Mouse (Mus musculus) urinary bladder, postnatal 25 days (tissue): Measurements from ENCODE around the gene Rnf114.

Experiments used
- DNase-seq: peaks from one replicate; pipeline ENCODE4 v3.0.0; 2022; ENCODE audit warnings: low spot score

Rnf114 gene

DNA sequence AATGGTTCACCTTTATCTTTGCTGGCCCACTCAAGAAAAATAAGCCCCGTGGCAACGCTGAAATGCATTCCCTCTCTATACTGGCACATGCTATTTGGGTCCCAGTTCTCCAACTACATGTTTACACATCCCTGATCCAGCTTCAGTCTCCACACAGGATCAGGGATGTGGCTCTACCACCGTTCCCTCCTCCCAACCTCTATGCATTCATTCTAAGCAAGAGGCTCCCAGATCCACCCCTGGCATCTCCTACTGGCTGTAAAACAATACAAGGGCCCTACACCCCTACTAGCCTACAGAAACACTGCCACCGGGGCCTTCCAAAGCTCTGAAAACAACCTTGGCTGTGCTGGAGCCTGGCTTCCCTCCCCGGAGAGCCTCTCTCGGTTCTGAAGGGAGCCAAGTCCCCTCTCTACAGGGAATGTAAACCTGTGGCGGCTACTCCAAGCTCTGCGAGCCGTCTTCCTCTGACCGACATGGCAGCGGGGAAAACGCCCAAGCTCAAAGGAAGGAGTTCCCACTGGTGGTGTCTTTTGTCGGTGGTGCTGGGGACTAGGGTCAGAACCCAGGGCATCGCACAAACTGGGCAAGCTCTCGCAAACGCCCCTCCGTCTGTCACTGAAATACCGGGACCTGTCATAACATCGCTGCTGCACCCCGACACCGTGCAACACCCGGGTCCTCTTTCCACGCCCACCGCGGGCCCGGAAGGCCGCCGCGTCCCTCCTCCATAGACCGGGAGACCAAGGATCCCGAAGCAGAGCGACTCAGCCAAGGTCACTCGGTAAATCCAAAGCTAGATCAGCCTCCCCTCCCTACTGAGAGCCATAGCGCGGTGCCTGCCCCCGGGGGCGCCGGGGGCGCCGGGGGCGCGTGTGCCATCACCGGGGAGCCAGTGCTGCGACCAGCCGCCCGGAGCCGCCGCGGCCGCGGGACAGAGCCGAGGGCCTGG is at the start of gene Rnf114:
Gene Rnf114, plus strand, starts transcription at position 889 of the 952 bp plus-strand sequence.
- DNase-seq: peak; percentile 35

- DNase-seq: no peak
Observed at GRCm38 (mm10) chr2:167443411-167444193, 48.8 kb upstream of the Rnf114 start.

DNA sequence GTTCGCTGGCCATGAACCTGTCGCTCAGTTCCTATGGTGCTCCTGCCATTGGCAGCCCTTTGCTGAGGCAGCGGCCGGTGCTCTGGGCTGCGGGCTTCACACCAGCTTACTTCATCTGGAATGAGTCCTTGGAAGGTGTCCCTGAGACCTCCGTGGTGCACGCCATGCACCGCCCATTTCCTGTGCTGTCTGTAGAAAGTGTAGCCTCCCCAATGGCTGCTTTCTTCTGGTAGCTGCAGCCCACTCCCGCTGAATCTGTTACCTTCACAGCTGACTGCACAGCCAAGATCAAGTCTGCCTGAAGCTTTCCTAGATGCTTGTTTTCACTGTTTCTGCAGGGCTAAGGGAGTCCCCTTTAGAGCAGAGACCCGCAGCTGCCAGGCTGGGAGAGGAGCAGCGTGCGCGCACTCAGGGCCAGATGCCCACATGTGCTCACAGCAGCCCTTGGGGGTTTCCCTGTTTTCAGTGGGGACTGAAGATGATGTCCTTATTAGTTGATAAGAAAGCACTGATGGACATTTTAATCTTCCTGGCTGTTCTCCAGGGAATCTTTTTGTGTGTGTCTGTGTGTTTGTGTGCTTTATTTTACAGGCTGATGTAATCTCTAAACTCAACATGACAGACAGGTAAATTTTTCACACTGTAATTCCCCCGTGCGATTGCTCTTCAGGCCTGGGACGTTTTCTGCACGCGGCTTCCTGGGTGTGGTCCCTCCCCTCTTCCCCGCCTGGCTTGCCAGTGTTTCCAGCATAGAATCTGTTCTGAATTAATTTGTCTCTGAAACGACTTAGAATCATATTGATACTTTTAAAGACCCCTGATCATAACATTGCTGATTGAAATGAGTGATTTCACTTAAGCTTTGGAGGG is 46.3 kb upstream of the Rnf114 start:
- DNase-seq: no peak

- no peak for DNase-seq
Observed at GRCm38 (mm10) chr2:167447207-167447606, 45.2 kb upstream of the Rnf114 start.

DNA sequence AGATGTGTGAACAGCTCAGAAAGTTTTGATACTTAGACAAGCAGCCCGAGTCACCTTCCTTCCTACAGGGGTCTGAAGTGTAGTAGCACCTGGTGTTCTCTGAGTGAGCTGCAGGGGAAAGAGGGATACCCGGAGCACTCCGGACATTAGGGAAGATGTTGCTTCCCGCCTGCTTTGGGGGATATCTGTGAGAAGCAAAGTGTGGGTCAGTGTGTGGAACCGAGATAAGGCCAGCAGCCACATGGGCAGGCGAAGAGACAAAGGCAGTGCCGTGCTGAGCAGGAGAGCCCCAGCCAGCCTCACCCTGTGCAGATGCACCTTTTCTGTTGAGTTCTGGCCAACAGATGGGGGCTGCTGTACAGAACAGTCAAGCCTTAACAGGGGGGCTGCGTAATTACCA is 44.8 kb upstream of the Rnf114 start:
- DNase-seq: no peak

DNA sequence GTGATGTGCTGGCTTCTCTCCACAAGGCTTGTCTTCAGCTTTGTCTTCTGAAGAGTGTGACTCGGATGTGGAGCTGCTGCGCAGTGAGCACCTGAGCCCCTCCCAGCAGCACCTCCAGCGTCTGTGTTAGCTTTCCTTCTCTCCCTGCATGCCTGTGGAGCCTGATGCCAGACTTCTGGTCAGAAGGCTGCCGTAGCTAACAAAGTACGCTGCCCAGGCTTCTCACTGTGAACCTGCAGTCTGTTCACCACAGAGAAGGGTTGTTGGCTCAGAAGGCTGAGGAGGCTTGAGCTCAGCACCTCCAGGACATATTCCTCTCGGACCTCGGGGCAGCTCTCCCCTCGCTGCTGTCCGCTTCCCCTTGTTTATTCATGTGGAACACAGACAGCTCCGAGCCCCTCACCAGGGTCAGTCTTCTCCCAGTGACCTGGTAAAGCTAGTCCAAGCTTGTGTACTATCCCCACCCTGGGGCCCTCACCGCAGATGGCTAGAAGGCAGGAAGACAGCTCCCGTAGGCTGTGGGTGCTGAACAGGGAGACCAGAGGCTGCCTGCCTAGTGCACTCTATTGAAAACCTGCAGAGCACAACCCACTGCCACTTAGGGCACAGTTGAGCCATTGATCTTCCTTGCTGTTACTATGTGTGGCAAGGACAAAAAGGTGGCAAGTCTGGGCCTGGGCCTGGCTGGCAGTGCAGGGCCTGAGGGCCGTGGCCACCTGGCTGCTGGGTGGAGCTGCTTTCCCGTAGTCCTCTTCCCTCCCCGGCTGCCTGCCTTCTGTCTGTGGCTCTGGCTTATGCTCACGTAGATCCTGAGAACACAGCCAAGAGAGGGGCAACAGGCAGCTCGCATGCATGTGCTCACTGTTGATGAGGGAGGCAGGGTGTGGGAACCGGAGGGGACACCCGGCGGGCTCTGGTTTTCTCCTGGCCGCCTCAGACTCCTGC is 42.8 kb upstream of the Rnf114 start:
- DNase-seq: no peak

DNA sequence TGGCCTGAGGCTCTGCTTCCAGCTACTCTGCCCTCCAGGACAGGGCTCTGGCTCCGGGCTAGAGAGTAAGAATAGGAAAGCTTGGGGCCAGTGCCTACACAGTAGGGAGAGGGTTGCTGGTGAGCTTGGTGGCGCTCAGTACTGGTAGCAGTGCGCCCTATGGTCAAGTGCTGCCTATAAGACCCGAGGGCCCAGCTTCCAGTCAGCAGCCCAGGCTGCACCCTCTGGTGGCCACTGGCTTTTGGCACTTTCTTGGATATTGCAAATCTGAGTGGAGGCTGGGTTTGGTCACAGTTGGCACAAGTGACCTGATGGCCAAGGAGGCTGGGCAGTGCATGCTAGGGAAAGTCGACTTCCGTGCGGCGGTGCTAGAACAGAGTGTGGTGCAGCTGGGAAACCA is 41.8 kb upstream of the Rnf114 start:
- no peak for DNase-seq

GRCm38 (mm10) chr2:167453814-167454213 is 38.6 kb upstream of the Rnf114 start:
- no peak for DNase-seq

- no peak for DNase-seq
Observed at GRCm38 (mm10) chr2:167456361-167457020, 36.0 kb upstream of the Rnf114 start.

DNA sequence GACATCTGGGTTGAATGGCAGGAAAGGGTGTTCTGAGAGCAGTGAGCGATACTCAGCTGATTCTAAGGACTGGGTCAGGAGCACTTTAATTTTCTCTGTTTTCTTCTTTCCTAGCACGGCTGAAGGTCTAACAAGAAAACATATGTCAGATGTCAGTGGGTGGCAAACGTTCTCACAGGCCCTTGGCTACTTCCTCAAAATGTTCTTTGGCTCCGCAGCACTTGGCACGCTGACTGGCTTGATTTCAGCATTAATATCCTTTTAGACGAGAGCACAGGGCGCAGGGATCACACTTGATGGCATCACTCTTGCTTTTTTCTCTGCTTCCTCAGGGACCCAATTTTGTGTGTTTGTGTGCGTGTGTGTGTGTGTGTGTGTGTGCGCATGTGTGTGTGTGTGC is 35.2 kb upstream of the Rnf114 start:
- DNase-seq: no peak

GRCm38 (mm10) chr2:167458548-167458947 is 33.9 kb upstream of the Rnf114 start:
- no peak for DNase-seq

DNA sequence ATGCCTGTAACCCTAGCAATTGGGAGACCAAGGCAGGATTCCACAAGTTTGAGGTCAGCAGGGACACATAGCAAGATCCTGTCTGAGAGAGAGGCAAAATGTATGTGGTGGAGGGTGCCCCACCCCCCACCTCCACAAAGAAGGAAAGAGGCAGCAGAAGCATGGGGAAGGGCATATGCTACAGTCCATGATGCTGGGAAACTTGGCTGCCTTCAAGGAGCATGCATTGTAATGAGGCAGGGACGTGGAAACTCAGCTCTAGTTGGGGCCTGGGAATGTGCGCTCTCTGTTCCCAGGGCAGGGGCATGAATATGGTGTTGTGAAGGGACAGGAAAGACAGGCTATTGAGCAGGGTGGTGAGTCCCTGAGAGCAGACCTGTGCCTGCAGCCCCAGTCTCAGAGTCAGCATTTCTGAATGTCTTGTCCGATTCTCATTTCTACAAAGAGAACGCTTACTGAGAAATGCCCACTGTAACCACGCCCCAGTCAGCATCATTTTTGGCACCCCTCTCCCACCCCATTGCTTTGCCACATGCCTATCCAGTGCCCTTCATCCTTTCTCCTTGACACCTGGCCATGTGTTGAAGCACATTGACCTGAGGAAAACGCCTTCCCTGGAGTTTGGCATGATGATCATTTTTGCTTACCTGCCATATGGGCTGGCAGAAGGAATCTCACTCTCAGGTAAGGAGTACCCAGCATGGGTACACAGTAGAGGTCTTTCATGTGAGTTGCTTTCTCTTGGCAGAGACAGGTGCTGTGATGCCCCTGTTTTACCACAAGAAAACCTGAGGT is 33.2 kb upstream of the Rnf114 start:
- no peak for DNase-seq

- peak; percentile 71 for DNase-seq
Observed at GRCm38 (mm10) chr2:167462954-167463353, 29.5 kb upstream of the Rnf114 start.

DNA sequence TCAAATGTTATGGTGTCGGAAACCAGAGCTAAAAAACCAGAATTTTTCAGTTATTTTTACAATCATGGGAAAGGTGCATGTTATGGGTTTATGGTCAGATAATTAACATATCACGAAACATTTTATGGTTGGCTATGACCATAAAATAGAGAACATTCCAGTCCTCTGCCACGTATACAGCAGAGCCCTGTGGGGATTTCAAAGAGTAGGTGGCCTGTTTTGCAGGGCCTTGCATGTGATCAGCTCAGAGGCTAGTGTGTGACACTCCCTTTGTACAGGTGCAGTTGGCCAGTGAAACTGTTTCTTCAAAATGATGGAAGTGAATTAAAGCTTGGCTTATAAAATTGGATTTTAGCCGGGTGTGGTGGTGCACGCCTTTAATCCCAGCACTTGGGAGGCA is 28.6 kb upstream of the Rnf114 start:
- no peak for DNase-seq

DNA sequence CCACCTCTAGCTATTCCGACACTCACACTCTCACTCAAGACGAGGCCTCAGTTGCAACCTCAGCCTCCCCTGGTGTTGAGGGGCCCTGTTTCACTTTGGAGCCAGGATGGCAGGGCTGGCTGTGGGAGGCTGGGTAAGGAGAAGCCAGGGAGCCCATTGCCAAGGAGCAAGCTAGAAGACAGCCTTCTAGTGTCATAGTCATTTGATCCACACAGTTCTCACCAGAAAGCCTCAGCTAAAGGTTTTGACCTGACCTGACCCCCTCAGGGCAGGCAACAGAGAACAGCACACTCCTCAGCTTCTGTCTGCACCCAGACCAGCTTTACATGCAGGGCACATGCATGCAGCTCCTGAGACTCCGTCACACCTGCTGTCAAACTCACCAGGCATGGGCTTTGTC is 26.5 kb upstream of the Rnf114 start:
- DNase-seq: no peak

GRCm38 (mm10) chr2:167467214-167467613 is 25.2 kb upstream of the Rnf114 start:
- DNase-seq: no peak

DNA sequence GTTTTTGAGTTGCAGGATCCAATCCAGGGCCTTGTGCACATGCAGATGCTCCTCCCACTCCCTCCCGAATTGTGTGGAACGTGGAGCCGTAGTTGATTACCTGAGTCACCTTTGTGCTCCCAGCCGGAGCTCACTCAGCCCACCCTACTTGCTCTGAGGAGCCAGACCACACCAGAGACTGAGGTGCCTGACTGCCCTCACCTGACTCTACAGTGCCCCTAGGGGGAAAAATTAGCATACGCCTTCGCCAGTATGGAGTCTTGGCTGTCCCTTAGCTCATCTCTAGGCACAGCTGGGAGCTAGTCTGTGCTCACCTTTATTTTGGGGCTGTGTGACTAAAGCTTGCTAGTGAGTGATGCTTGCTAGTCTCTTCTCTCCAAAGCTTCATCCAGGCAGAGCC is 24.0 kb upstream of the Rnf114 start:
- no peak for DNase-seq

DNA sequence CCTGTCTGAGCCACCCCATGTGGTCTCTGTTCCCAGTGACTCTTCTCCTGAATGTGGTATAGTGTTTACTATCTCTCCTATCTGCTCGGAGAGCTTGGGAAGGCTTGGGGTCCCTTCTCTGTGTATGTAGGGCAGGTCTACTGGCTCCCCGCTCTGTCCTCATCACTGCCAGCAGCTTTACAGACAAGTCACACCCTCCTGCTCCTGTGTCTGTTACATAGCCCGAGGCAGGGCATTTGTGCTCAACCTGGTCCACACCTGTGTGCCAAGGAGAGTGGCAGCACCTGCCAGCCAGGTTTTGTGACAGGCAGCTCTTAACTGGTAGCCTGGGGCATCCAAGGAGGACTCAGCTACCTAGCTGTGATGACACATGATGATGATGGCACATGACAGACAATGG is 21.8 kb upstream of the Rnf114 start:
- no peak for DNase-seq

DNA sequence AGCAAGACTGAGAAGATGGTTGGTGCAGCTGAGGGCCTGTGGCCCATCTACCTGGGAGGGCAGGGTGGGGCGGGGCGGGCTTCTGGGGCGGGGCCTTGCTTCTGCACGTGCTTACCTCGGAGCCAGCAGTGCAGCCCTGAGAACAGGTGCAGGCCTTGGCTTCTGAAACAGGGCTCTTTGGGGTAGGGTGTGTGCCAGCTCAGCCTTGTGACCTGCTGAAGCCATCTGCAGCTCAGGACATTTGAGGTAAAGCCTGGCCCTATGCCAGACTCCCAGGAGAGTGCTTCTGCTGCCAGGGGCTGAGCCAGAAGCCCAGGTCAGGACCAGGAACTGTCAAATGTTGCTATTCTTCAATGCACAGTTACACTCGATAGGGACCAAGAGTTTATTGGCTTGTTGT is 20.9 kb upstream of the Rnf114 start:
- no peak for DNase-seq

DNA sequence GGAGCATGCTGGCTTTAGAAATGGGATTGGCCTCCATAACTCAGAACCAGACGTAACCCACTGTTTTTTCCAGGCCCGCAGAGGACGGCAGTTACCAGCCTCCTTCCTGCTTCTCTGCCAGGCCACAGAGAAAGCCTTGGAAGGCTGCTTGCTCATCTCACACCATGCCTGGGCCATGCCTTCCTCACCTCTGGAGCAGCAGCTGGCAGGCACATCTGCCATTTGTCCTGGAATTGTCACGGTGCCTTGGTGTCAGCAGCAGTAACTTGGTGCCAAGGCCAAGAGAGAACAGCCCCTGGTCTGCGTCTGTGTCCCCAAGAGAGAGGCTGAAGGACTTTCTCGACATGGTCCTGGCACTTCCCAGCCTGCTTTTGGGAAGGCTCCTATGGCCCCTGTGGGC is 18.2 kb upstream of the Rnf114 start:
- DNase-seq: no peak
